Mouse (Mus musculus) CH12.LX (cell line): ENCODE measurements around the gene Yrdc.

Experiments
- GABPA ChIP-seq: IDR thresholded peaks from 2 replicates; pipeline ENCODE4 v1.6.1; 2012; ENCODE audit warnings: low read depth, low read length, improper control_type of control experiment, inconsistent platforms; ENCODE audit not compliant: insufficient replicate concordance
- POLR2A ChIP-seq: IDR thresholded peaks from 2 replicates; pipeline ENCODE4 v1.6.1; 2011; ENCODE audit warnings: low read depth, mild to moderate bottlenecking, improper control_type of control experiment, low read length
- USF1 ChIP-seq: IDR thresholded peaks from 2 replicates; pipeline ENCODE4 v1.6.1; 2014; ENCODE audit warnings: low read depth, mild to moderate bottlenecking, inconsistent platforms, low read length, improper control_type of control experiment

- TF ChIP-seq POLR2A = no peak
- no peak for TF ChIP-seq USF1
- TF ChIP-seq GABPA = no peak
Observed at GRCm38 (mm10) chr4:124815901-124816300, 34.6 kb upstream of the Yrdc start.
